Mouse (Mus musculus) T-helper 17 cell (primary cell): ENCODE results near the gene Bpifa6.
"Not testable (repeated sequence)": the region's sequence is repeated elsewhere in the genome, so short reads cannot be mapped to it uniquely, and the experiment has no call there.

ENCODE experiments used
- in situ Hi-C, 2 experiments: fragments of 300-600 bp; cut with MboI, MseI; formaldehyde crosslinking; loops; 1 replicate in 1 of 2; 2 replicates in 1 of 2; pipeline ENCODE4 v1.15.1; 2025; ENCODE audit warnings: high pct_unique_total_duplicates in 2 of 2

Bpifa6 gene

DNA sequence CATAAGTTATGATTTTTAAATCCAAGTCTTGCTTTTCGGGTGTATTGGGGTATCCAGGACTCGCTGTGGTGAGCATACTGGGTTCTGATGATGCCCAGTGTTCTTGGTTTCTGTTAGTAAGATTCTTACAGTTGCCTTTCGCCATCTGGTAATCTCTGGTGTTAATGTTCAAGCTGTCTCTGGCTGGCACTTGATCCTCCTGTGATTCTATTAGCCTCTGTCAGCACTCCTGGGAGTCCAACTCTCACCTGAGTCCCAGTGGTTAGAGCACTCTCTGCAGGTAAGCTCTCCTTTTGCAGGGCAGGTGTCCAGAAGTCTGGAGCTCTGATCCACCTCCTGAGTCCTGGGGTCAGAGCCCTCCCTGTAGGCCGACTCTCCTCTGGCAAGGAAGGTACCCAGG is 49.9 kb downstream of the Bpifa6 start:
- in situ Hi-C loops = not testable (repeated sequence)

DNA sequence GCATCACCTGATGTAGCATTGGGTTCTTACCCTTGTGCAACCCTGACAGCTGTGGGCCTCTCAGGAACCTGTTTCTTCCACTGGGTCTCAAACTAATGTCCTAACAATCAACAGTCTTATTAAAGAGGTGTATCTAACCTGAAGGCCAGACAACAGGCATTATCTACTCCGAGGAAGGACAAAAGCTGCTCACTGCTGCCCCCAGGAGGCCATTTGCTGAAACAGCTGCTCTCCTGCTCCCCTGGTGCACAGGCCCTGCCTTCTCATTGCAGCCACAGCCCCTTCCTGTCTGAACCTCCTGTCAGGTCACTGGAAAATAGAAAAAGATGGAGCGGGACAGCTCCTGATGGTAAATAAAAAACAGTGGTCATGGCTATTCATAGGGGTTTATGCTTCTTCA is 64.2 kb downstream of the Bpifa6 start:
- in situ Hi-C loops = no loop called here

DNA sequence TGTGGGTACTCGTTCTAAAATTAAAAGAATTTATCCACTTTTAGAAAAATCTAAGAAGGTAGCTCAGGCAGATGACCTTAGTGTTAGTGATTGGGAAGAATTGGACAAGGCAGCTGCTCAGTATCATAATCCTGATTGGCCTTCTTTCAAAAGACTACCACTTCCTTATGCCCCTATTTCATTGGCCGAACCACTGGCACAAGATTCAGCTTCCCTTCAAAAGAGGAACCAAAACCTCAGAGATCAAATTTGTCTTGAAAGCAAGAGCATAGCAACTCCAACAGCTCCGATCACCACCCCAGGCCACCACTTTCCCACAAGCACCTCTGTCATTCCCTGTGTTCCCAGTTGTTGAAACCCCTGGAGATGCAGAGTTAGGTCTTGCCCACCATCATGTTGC is 70.0 kb downstream of the Bpifa6 start:
- in situ Hi-C loops = no loop called here
